Mouse (Mus musculus) MEL (cell line): Measurements from ENCODE around the gene Krtap28-13. TPM values are rescaled to one million over a fixed set of nuclear protein-coding genes. Genes with fewer than 3 reads are reported as not detected.

Experiments
- DNase-seq: peaks from one replicate; pipeline ENCODE4 v3.0.0; 2011; ENCODE audit warnings: low read depth, low spot score
- H3K27ac ChIP-seq: 2 replicates; pipeline ENCODE4 v1.5.1; 2012; ENCODE audit warnings: low read depth, mild to moderate bottlenecking, control low read depth, low read length, moderate library complexity; ENCODE audit not compliant: control insufficient read depth
- H3K27me3 ChIP-seq, 2 experiments: fragments of 150-350 bp in 1 of 2; sonication (generic) in 1 of 2; 2 replicates each; pipeline ENCODE4 v1.6.1; 2012; ENCODE audit warnings: low read length in 2 of 2, mild to moderate bottlenecking in 2 of 2, improper control_type of control experiment in 1 of 2, moderate library complexity in 1 of 2; ENCODE audit not compliant: insufficient read depth in 2 of 2, control insufficient read depth in 1 of 2
- H3K36me3 ChIP-seq, 2 experiments: 2 replicates each; pipeline ENCODE4 v1.6.1; 2012 to 2014; ENCODE audit warnings: low read length in 2 of 2, improper control_type of control experiment in 1 of 2, inconsistent platforms in 1 of 2, mild to moderate bottlenecking in 1 of 2; ENCODE audit not compliant: insufficient read depth in 2 of 2, control insufficient read depth in 1 of 2
- H3K4me1 ChIP-seq, 2 experiments: fragments of 150-350 bp in 1 of 2; sonication (generic) in 1 of 2; 2 replicates each; pipeline ENCODE4 v1.6.1; 2012; ENCODE audit warnings: low read length in 2 of 2, improper control_type of control experiment in 1 of 2, mild to moderate bottlenecking in 1 of 2; ENCODE audit not compliant: insufficient read depth in 2 of 2, control insufficient read depth in 1 of 2
- H3K4me3 ChIP-seq, 2 experiments: fragments of 150-350 bp in 1 of 2; sonication (generic) in 1 of 2; 2 replicates each; pipeline ENCODE4 v1.5.1; 2012; ENCODE audit warnings: low read depth in 2 of 2, low read length in 2 of 2, mild to moderate bottlenecking in 2 of 2, moderate library complexity in 2 of 2, control low read depth in 1 of 2, improper control_type of control experiment in 1 of 2; ENCODE audit not compliant: control insufficient read depth in 1 of 2, insufficient read depth in 1 of 2
- H3K79me2 ChIP-seq: 2 replicates; pipeline ENCODE4 v1.6.1; 2012; ENCODE audit warnings: mild to moderate bottlenecking, low read length, moderate library complexity; ENCODE audit not compliant: control insufficient read depth, poor library complexity, insufficient read depth
- H3K9ac ChIP-seq: 2 replicates; pipeline ENCODE4 v1.6.1; 2012; ENCODE audit warnings: low read depth, mild to moderate bottlenecking, control low read depth, low read length, moderate library complexity; ENCODE audit not compliant: control insufficient read depth, poor library complexity, severe bottlenecking
- H3K9me3 ChIP-seq: fragments of 150-350 bp; sonication (generic); replicated peaks from 2 replicates; pipeline ENCODE4 v1.6.1; 2012; ENCODE audit warnings: mild to moderate bottlenecking, low read length, improper control_type of control experiment, moderate library complexity; ENCODE audit not compliant: insufficient read depth
- CHD1 ChIP-seq: IDR thresholded peaks from 2 replicates; pipeline ENCODE4 v1.6.1; 2012; ENCODE audit warnings: low read depth, mild to moderate bottlenecking, inconsistent platforms, low read length, improper control_type of control experiment
- CHD2 ChIP-seq: IDR thresholded peaks from 2 replicates; pipeline ENCODE4 v1.6.1; 2011; ENCODE audit warnings: low read length, improper control_type of control experiment
- E2F4 ChIP-seq: IDR thresholded peaks from 2 replicates; pipeline ENCODE4 v1.6.1; 2011; ENCODE audit warnings: low read depth, low read length, improper control_type of control experiment, borderline replicate concordance
- ELF1 ChIP-seq: IDR thresholded peaks from 2 replicates; pipeline ENCODE4 v1.6.1; 2014; ENCODE audit warnings: low read depth, mild to moderate bottlenecking, inconsistent platforms, low read length, improper control_type of control experiment, moderate library complexity
- ETS1 ChIP-seq: IDR thresholded peaks from 2 replicates; pipeline ENCODE4 v1.6.1; 2012; ENCODE audit warnings: low read depth, mild to moderate bottlenecking, inconsistent platforms, low read length, improper control_type of control experiment, moderate library complexity
- GATA1 ChIP-seq: IDR thresholded peaks from 2 replicates; pipeline ENCODE4 v1.6.1; 2011; ENCODE audit warnings: low read depth, low read length, improper control_type of control experiment
- HCFC1 ChIP-seq: IDR thresholded peaks from 2 replicates; pipeline ENCODE4 v1.6.1; 2012; ENCODE audit warnings: low read depth, mild to moderate bottlenecking, inconsistent platforms, low read length, improper control_type of control experiment, moderate library complexity
- MAX ChIP-seq: IDR thresholded peaks from 2 replicates; pipeline ENCODE4 v1.6.1; 2011; ENCODE audit warnings: low read length, improper control_type of control experiment
- MXI1 ChIP-seq: IDR thresholded peaks from 2 replicates; pipeline ENCODE4 v1.6.1; 2011; ENCODE audit warnings: mild to moderate bottlenecking, low read depth, low read length, improper control_type of control experiment
- MYB ChIP-seq: IDR thresholded peaks from 2 replicates; pipeline ENCODE4 v1.6.1; 2011; ENCODE audit warnings: mild to moderate bottlenecking, low read depth, low read length, improper control_type of control experiment
- NELFE ChIP-seq: IDR thresholded peaks from 2 replicates; pipeline ENCODE4 v1.6.1; 2011; ENCODE audit warnings: low read depth, low read length, improper control_type of control experiment
- NRF1 ChIP-seq: IDR thresholded peaks from 2 replicates; pipeline ENCODE4 v1.6.1; 2014; ENCODE audit warnings: low read depth, mild to moderate bottlenecking, inconsistent platforms, low read length, improper control_type of control experiment, moderate library complexity; ENCODE audit not compliant: poor library complexity, insufficient read depth, severe bottlenecking
- POLR2AphosphoS2 ChIP-seq: IDR thresholded peaks from 2 replicates; pipeline ENCODE4 v1.6.1; 2011; ENCODE audit warnings: low read length, improper control_type of control experiment
- RAD21 ChIP-seq: IDR thresholded peaks from 2 replicates; pipeline ENCODE4 v1.6.1; 2011; ENCODE audit warnings: mild to moderate bottlenecking, low read depth, low read length, improper control_type of control experiment
- RCOR1 ChIP-seq: IDR thresholded peaks from 2 replicates; pipeline ENCODE4 v1.6.1; 2012; ENCODE audit warnings: low read depth, mild to moderate bottlenecking, inconsistent platforms, low read length, improper control_type of control experiment
- SIN3A ChIP-seq: IDR thresholded peaks from 2 replicates; pipeline ENCODE4 v1.6.1; 2012; ENCODE audit warnings: low read length, improper control_type of control experiment, inconsistent platforms
- SMC3 ChIP-seq: IDR thresholded peaks from 2 replicates; pipeline ENCODE4 v1.6.1; 2011; ENCODE audit warnings: low read depth, low read length, improper control_type of control experiment
- TAL1 ChIP-seq: IDR thresholded peaks from 2 replicates; pipeline ENCODE4 v1.6.1; 2012; ENCODE audit warnings: mild to moderate bottlenecking, inconsistent platforms, low read length, moderate library complexity, mixed read lengths
- TBP ChIP-seq: IDR thresholded peaks from 2 replicates; pipeline ENCODE4 v1.8.0; 2011; ENCODE audit warnings: low read depth, low read length, improper control_type of control experiment
- TCF12 ChIP-seq: IDR thresholded peaks from 2 replicates; pipeline ENCODE4 v1.6.1; 2014; ENCODE audit warnings: low read depth, mild to moderate bottlenecking, inconsistent platforms, low read length, improper control_type of control experiment, moderate library complexity
- UBTF ChIP-seq: IDR thresholded peaks from 2 replicates; pipeline ENCODE4 v1.6.1; 2012; ENCODE audit warnings: low read depth, mild to moderate bottlenecking, inconsistent platforms, low read length, improper control_type of control experiment, moderate library complexity, borderline replicate concordance; ENCODE audit not compliant: insufficient read depth
- ZC3H11A ChIP-seq: IDR thresholded peaks from 2 replicates; pipeline ENCODE4 v1.6.1; 2012; ENCODE audit warnings: low read depth, mild to moderate bottlenecking, inconsistent platforms, low read length, improper control_type of control experiment
- ZKSCAN1 ChIP-seq: IDR thresholded peaks from 2 replicates; pipeline ENCODE4 v1.6.1; 2012; ENCODE audit warnings: low read depth, mild to moderate bottlenecking, inconsistent platforms, low read length, improper control_type of control experiment, moderate library complexity
- polyA plus RNA-seq, 2 experiments: library from polyadenylated mRNA; stranded (reverse) in 1 of 2; unstranded in 1 of 2; fragments of >175 nt in 1 of 2; fragments of >200 nt in 1 of 2; gene quantifications; 2 replicates each; pipeline versions ENCODE4 v1.2.1 to v1.2.4; 2012; ENCODE audit warnings: low replicate concordance in 2 of 2, low read depth in 1 of 2; ENCODE audit not compliant: insufficient read length in 2 of 2, insufficient read depth in 1 of 2, missing spikeins in 1 of 2
- total RNA-seq: library from RNA; depleted of rRNA; stranded (reverse); fragments of 300-350 nt; gene quantifications from 2 replicates; pipeline ENCODE4 v1.2.3, GENCODE M21; 2012

The Krtap28-13 gene
- total and polyA plus RNA-seq, 3 experiments = not detected

- Histone ChIP-seq H3K4me3 (no peak overlapping the region), H3K27ac (no peak overlapping the region), H3K36me3 (no peaks in the 10 kb centered on the region), H3K79me2 (no peaks in the 10 kb centered on the region), H3K27me3 (no peaks in the 10 kb centered on the region), H3K9ac (no peak overlapping the region), H3K4me1 (no peaks in the 10 kb centered on the region), H3K9me3 (no peaks in the 10 kb centered on the region)
- no peak for DNase-seq
- no peak for TF ChIP-seq ETS1
- TF ChIP-seq MXI1 = no peak
- no peak for TF ChIP-seq RCOR1
- no peak for TF ChIP-seq NELFE
- no peak for TF ChIP-seq SMC3
Observed at GRCm38 (mm10) chr1:83105464-83105863, 44.7 kb downstream of the Krtap28-13 start.

- H3K9ac ChIP-seq = no peak overlapping the region
- H3K27me3 ChIP-seq = no peaks in the 10 kb centered on the region
- no peaks in the 10 kb centered on the region for H3K36me3 ChIP-seq
- H3K79me2 ChIP-seq = no peaks in the 10 kb centered on the region
- H3K27ac ChIP-seq = no peak overlapping the region
- H3K9me3 ChIP-seq = no peaks in the 10 kb centered on the region
- no peaks in the 10 kb centered on the region for H3K4me1 ChIP-seq
- no peak overlapping the region for H3K4me3 ChIP-seq
- TF ChIP-seq ZKSCAN1 (no peak), MYB (no peak), MXI1 (no peak), TCF12 (no peak), TBP (no peak), NRF1 (no peak), NELFE (no peak), HCFC1 (no peak), E2F4 (no peak), CHD1 (no peak), TAL1 (no peak), RAD21 (no peak), MAX (no peak), SIN3A (no peak), UBTF (no peak), CHD2 (no peak), ZC3H11A (no peak), ELF1 (no peak), POLR2AphosphoS2 (no peak), GATA1 (no peak)
- no peak for DNase-seq
Observed at GRCm38 (mm10) chr1:83107410-83107978, 46.8 kb downstream of the Krtap28-13 start.
